Mouse (Mus musculus) urinary bladder, postnatal 36 days (tissue): ENCODE measurements around the gene Olfr13.
"Not testable (repeated sequence)": the region's sequence is repeated elsewhere in the genome, so short reads cannot be mapped to it uniquely, and the experiment has no call there.

Experiments used
- DNase-seq, 2 experiments: peaks; one replicate each; pipeline ENCODE4 v3.0.0; 2022; ENCODE audit warnings: low spot score in 2 of 2, mixed read lengths in 1 of 2

Olfr13 gene

DNA sequence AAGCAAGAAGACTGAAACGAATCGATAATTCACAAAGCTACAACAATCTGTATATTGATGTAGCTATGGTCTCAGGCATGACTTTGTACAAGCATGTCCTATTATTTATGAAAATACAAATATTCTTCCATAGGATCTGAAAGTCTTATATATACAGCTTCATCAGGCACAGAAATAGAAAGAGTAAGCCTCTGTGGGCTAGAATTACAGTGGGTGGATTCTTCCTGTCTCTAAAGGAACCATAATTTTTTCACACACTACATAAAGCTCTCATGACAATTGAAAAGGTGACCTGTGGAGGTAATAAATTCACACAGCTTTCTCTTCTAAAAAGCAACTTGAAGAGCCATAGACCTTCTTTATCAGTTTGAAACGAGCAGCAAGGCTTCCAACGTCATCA, at the start of gene Olfr13:
Gene Olfr13 (plus strand): TSS at position 301 of the 400 bp plus-strand sequence.
- DNase-seq = no peak

DNA sequence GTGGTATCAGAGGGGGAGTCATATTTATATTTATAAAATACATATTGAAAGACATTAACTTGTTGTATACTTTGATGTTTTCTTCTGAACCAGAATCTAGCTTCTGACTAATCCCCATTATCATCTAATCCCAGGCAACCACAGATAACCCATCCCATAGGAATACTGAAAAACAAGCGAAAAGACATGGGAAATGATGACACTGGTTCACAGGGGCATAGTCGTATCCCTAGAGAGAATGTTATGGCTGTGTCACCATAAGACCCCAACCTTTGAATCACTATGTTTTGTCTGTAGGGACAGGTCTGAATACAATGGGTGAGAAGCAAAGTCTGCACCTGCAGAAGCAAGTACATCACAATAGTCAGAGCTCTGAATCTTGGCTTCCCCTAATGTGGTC, 25.7 kb upstream of the Olfr13 start, which contains the start of gene Olfr237-ps1:
Gene Olfr237-ps1 (plus strand): TSS at position 301 of the 400 bp plus-strand sequence.
- not testable (repeated sequence) for DNase-seq

DNA sequence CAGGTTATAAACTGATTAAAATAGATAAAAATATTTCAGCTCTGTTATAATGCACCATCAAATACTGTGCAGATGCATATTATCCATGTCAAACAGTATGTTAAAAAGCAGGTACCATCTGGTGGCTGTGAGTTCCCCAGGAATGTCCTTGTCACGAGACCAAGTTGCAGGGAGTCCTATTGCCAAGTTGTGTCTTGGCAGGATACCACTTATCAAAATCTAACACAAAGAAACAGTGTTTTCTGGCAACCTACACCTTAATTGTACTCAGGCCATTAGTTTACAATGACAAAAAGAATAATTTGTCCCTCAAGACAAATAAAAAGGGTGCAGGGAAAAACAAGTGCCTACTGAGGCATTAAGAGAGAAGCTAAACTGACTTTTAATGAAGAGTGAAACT, 12.4 kb upstream of the Olfr13 start:
- DNase-seq = no peak

DNA sequence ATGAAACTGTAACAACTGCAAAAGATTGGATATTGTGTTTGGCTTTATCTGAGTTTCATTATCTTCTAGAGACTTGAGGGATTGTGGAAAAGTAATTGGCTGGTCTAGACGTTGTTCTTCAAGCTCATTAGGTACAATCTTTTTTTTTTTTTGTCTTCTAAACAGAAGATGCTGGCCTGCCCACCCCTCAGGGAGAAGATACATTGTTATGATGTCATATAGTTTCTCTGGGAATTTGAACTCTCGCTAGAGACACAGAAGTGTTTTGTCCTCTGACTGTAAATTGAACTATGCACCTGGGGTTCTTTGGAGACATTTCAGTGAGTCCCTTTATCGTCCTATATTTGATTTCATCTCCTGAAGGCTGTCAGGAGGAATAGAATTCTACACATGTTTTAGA, 9.0 kb upstream of the Olfr13 start, which contains the start of gene Olfr437:
Gene Olfr437 (plus strand): TSS at position 301 of the 400 bp plus-strand sequence.
- DNase-seq = no peak

DNA sequence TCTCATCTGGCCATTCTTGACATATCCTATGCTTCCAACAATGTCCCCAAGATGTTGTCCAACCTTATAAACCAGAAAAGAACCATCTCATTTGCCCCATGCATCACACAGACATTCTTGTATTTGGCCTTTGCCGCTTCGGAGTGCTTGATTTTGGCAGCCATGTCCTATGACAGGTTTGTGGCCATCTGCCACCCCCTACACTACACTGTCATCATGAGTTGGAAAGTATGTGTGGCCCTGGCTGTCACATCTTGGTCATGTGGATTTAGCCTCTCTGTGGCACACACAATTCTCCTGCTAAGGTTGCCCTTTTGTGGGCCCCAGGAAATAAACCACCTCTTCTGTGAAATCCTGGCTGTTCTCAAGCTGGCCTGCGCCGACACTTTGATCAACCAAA, 4.7 kb upstream of the Olfr13 start:
- no peak for DNase-seq

DNA sequence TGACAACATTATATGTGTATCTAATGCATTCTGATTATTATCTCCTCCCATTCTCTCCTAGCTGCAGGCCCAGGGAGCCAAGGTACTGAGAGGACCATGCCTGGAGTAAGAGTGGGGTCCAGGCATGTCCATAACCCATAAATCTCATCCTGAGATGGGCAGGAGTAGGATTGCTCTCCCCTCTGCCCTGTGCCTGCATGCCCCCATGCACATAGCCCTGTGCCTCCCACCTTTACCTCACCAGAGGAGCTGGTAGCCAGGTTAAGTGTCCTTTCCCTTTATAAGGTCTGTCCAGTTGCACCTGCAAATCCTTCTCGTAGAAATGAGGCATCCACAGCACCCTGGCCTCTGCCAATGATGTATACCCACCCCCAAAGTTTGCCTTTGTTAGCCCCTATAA, 6.2 kb downstream of the Olfr13 start:
- no peak for DNase-seq

DNA sequence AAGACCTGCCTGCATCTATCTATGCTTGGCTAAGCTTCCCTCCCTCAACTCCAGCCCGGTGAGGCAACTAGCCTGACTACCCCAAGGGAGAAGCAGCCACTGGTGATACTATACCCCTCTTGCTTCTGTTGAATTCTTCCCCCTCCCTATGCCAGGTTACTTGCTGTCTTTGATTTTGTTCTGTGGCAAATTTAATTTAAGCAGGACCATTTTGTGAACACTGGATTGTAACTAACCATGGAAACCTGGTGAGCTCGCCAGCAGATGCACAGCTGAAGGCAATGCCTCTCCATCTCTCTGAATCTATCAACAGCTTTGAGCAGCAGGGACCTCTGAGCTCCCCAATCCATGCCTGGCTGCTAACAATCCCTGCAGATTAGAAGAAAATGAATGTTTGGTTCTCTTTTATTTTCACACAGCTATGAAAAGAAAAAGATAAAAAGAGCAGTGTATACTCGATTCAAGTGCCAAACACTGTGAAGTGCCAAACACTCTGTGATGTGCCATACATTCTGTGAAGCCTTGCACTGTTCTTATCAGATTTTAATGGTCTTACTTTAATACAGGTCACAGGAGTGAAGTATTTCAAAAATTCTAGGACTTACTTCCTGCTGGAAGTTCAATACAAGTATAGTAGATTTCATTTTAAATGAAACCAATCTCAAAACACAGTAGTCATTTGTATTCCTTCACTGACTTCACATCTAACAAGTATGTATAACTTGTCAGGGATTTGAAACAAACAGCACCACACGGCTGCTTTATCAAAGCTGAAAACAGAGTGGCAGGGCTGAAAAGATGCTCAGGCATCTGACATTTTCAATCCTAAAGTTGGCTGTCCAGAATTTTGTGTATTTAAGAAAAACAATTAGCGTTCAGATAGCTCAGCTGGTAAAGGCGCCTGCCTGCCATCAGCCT, 6.9 kb downstream of the Olfr13 start:
- DNase-seq = no peak

DNA sequence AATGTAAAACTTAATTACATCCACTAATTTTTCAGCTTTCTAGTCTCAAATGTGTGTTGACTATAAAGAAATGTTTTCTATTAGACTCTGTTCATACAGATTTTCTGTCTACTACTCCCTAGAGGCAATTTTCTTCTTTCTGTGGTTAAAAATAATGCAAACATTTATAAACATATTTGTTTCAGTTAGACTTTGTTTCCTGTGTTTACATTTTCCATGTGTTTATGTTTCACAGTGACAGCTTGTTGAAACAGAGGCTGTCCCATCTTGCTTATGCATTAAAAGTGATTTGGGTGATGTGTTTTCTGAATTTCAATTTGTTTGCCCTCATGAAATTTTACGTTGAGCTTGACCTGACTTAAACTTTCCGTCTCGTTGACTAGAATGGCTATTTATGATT, 19.0 kb downstream of the Olfr13 start:
- no peak for DNase-seq

DNA sequence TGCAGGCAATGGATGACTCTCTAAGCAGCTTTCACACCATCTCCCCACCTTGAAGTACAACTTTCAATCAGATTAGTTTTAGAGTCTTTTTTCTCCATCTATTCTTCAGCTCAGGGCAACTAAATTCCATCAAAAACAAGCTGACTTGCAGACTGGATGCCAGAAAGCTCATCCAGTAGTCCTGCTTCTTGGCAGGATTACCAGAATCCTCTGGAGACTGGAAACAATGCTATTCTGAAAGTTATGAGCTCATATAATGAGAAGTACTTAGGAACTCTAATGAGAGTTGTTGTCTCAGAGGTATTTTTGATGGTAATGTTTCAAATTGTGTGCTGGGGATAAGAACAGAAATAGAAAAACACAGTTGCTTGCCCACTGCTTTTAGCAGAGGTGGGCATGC, 24.8 kb downstream of the Olfr13 start, which contains the start of gene Olfr435:
Gene Olfr435 (plus strand): TSS at position 366 of the 400 bp plus-strand sequence.
- DNase-seq = no peak

DNA sequence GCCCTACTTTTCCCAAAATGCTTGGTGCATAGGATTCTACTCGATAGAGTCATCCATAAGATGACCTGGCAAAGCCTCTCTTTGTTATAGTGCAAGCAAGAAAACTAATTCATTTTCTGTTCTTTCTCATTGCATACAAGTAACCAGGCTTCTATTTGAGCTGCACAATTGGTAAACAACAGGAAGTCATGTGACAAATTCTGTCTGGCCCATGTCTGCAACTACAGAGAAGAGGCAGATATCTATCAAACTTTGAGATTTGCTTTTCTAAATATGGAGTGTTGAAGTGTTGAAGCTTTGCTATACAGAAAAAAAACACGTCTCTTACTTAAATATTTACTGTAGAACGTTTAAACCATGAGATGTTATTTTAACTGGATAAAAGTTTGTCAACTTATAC, 26.2 kb downstream of the Olfr13 start:
- no peak for DNase-seq

DNA sequence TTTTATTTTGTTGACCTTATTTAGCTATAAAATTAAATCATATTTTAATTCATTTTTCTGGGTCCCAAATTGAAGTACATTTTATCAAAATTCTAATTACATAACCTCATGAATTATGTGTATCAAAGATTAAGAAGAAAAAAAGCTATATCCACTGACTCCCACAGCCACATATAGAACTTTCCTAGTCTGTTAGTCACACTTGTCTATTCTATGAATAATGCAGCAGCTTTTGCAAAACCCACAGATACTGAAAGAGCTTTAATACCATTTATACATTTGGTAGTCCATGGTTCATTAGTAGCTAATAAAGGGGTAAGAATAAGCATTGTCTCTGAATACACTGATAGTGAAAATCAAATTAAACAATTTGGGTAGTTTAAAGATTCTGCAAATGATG, 30.8 kb downstream of the Olfr13 start:
- no peak for DNase-seq

DNA sequence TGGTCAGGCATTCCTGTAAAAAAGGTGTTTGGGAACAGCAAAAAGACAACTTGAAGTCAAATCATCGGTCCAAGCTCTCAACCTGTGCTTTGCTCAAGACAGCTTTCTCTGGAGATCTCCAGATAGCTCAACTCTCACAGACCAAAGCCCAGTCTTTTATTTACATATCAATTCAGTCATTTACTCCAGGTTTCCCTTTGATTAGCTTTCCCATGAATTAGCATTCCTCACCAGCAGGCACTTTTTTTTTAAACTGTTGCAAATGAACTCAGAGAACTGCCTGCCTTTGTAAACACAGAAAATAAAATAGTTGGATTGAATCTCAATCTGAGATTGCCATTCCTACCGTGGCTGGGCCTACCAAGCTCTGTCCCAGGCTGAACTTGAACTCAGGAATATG, 33.4 kb downstream of the Olfr13 start:
- no peak for DNase-seq

DNA sequence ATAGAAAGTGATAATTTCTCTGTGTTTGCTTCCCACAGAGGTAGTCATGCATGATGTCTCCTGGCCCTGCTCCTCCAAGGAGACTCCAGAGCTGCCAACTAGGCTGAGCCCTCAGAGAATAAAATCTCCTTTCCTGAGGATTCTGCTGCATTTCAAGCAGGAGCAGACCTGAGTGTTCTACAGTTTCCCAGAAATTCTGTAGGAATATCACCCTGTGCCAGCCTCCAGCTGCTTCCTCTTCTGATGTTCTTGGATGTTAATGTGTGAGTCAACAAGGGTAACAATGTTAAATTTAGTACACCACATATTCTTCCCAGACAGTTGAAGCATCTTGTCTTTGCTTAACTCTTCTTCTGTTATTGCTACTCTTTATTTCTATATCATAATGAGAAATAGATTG, 40.9 kb downstream of the Olfr13 start, which contains the start of gene Olfr434:
Gene Olfr434 (plus strand): TSS at position 149 of the 400 bp plus-strand sequence.
- DNase-seq = not testable (repeated sequence)
